Mouse (Mus musculus) neural tube, embryonic 13.5 days (tissue): Measurements from ENCODE around the gene Dyrk4. TPM values are rescaled to one million over a fixed set of nuclear protein-coding genes. Genes with fewer than 3 reads are reported as not detected.

Experiments used
- ATAC-seq: fragments of 200-750 bp; cut with Nextera tagmentation; 2 replicates; pipeline ENCODE4 v1.8.0; 2017; ENCODE audit warnings: low read depth, mild to moderate bottlenecking, moderate TSS enrichment, moderate library complexity
- H3K27ac ChIP-seq: fragments of 300-500 bp; sonication (generic); replicated peaks from 2 replicates; pipeline ENCODE4 v1.5.1; 2015; ENCODE audit warnings: moderate library complexity, mild to moderate bottlenecking, inconsistent platforms
- H3K27me3 ChIP-seq: fragments of 300-500 bp; sonication (generic); 2 replicates; pipeline ENCODE4 v1.6.1; 2015; ENCODE audit warnings: mild to moderate bottlenecking, inconsistent platforms
- H3K36me3 ChIP-seq: fragments of 300-500 bp; sonication (generic); 2 replicates; pipeline ENCODE4 v1.6.1; 2015; ENCODE audit warnings: mild to moderate bottlenecking, inconsistent platforms
- H3K4me1 ChIP-seq: fragments of 300-500 bp; sonication (generic); replicated peaks from 2 replicates; pipeline ENCODE4 v1.6.1; 2015; ENCODE audit warnings: inconsistent platforms
- H3K4me2 ChIP-seq: fragments of 300-500 bp; sonication (generic); 2 replicates; pipeline ENCODE4 v1.6.1; 2015; ENCODE audit warnings: inconsistent platforms, mild to moderate bottlenecking, moderate library complexity
- H3K4me3 ChIP-seq: fragments of 300-500 bp; sonication (generic); 2 replicates; pipeline ENCODE4 v1.5.1; 2015; ENCODE audit warnings: mild to moderate bottlenecking, inconsistent platforms
- H3K9ac ChIP-seq: fragments of 300-500 bp; sonication (generic); 2 replicates; pipeline ENCODE4 v1.6.1; 2015; ENCODE audit warnings: moderate library complexity, mild to moderate bottlenecking, inconsistent platforms
- H3K9me3 ChIP-seq: fragments of 300-500 bp; sonication (generic); 2 replicates; pipeline ENCODE4 v1.6.1; 2016; ENCODE audit warnings: inconsistent platforms
- WGBS: fragments of 180-500 bp; shearing (Covaris S2); methylation state at CpG from one replicate; pipeline ENCODE4 v1.1.7; 2015; 5-methylcytosine and 5-hydroxymethylcytosine counted together
- polyA plus RNA-seq: library from polyadenylated mRNA; unstranded; fragments of >200 nt; fragmentation: Nextera tagmentation; extraction: Ambion mirVana; gene quantifications from 2 replicates; pipeline ENCODE4 v1.2.1, GENCODE M21; 2015

Gene Dyrk4
- polyA plus RNA-seq, 1 experiment from 2014 or later: 0.50 TPM

- Histone ChIP-seq H3K27me3 (no peaks in the 10 kb centered on the region), H3K4me2 (no peak overlapping the region)
- ATAC-seq: no peak
These were observed 11.3 kb upstream of the Dyrk4 start for GRCm38 (mm10) chr6:126932896-126933295.

GRCm38 (mm10) chr6:126914928-126915327 is 6.7 kb downstream of the Dyrk4 start:
- Histone ChIP-seq H3K9me3 (no peaks in the 10 kb centered on the region), H3K36me3 (no peaks in the 10 kb centered on the region), H3K9ac (no peak overlapping the region), H3K27ac (no peak overlapping the region), H3K4me1 (no peaks in the 10 kb centered on the region), H3K4me3 (no peak overlapping the region), H3K4me2 (no peak overlapping the region), H3K27me3 (no peaks in the 10 kb centered on the region)
- no peak for ATAC-seq
- 85% methylated on average over 5 of the region's 5 CpGs for WGBS

More at GRCm38 (mm10) chr6:126932896-126933295, 11.3 kb upstream of the Dyrk4 start:
- H3K9me3 ChIP-seq: no peaks in the 10 kb centered on the region
- no peaks in the 10 kb centered on the region for H3K4me1 ChIP-seq
- 92% methylated on average over 2 of the region's 2 CpGs for WGBS
- no peak overlapping the region for H3K4me3 ChIP-seq
- peaks cover 17% of the 10 kb centered on the region; the same call in 1 of the 2 replicates for H3K36me3 ChIP-seq
- H3K9ac ChIP-seq: no peak overlapping the region
- no peak overlapping the region for H3K27ac ChIP-seq

GRCm38 (mm10) chr6:126910727-126911126 is 10.9 kb downstream of the Dyrk4 start:
- no peak overlapping the region for H3K9ac ChIP-seq
- H3K9me3 ChIP-seq: no peaks in the 10 kb centered on the region
- H3K36me3 ChIP-seq: no peaks in the 10 kb centered on the region
- H3K27ac ChIP-seq: no peak overlapping the region
- no peaks in the 10 kb centered on the region for H3K27me3 ChIP-seq
- 83% methylated on average over 4 of the region's 4 CpGs for WGBS
- no peak overlapping the region for H3K4me3 ChIP-seq
- H3K4me2 ChIP-seq: no peak overlapping the region
- no peak for ATAC-seq
- no peaks in the 10 kb centered on the region for H3K4me1 ChIP-seq

GRCm38 (mm10) chr6:126907876-126908275 is 13.8 kb downstream of the Dyrk4 start:
- Histone ChIP-seq H3K27ac (no peak overlapping the region), H3K4me3 (no peak overlapping the region), H3K27me3 (no peaks in the 10 kb centered on the region), H3K4me2 (no peak overlapping the region), H3K9ac (no peak overlapping the region), H3K9me3 (no peaks in the 10 kb centered on the region), H3K4me1 (no peaks in the 10 kb centered on the region), H3K36me3 (no peaks in the 10 kb centered on the region)
- no peak for ATAC-seq
- WGBS: 56% methylated on average over 3 of the region's 3 CpGs

GRCm38 (mm10) chr6:126907378-126907777 is 14.3 kb downstream of the Dyrk4 start:
- Histone ChIP-seq H3K9me3 (no peaks in the 10 kb centered on the region), H3K9ac (no peak overlapping the region), H3K4me2 (no peak overlapping the region), H3K27me3 (no peaks in the 10 kb centered on the region), H3K36me3 (no peaks in the 10 kb centered on the region), H3K4me1 (no peaks in the 10 kb centered on the region), H3K4me3 (no peak overlapping the region), H3K27ac (no peak overlapping the region)
- WGBS: 72% methylated on average over 4 of the region's 5 CpGs
- ATAC-seq: no peak

- no peak for ATAC-seq
- Histone ChIP-seq H3K4me3 (no peak overlapping the region), H3K36me3 (no peaks in the 10 kb centered on the region), H3K4me1 (no peaks in the 10 kb centered on the region), H3K27me3 (no peaks in the 10 kb centered on the region), H3K27ac (no peak overlapping the region), H3K4me2 (no peak overlapping the region), H3K9ac (no peak overlapping the region), H3K9me3 (no peaks in the 10 kb centered on the region)
- 86% methylated on average over 8 of the region's 8 CpGs for WGBS
These were observed 44.5 kb downstream of the Dyrk4 start for GRCm38 (mm10) chr6:126877118-126877517.

- no peaks in the 10 kb centered on the region for H3K9me3 ChIP-seq
- H3K9ac ChIP-seq: no peak within 1 kb of the TSS
- no peak for ATAC-seq
- peaks cover 12% of the 10 kb centered on the region for H3K4me1 ChIP-seq
- H3K27ac ChIP-seq: no peak within 1 kb of the TSS
- H3K4me2 ChIP-seq: no peak within 1 kb of the TSS
- H3K4me3 ChIP-seq: no peak within 1 kb of the TSS
- H3K36me3 ChIP-seq: no peaks in the 10 kb centered on the region
- peaks cover 10% of the 10 kb centered on the region for H3K27me3 ChIP-seq
These were observed 68.8 kb downstream of the Dyrk4 start, which contains the start of gene Akap3 for GRCm38 (mm10) chr6:126852881-126853280. Gene Akap3 (plus strand): TSS chr6:126853098.

- no peaks in the 10 kb centered on the region for H3K9me3 ChIP-seq
- peaks cover 7% of the 10 kb centered on the region for H3K36me3 ChIP-seq
- peak within 1 kb of the TSS; percentile 85 for H3K4me3 ChIP-seq
- H3K27ac ChIP-seq: peak within 1 kb of the TSS; percentile 87
- peak within 1 kb of the TSS; percentile 91 for H3K9ac ChIP-seq
- peaks cover 5% of the 10 kb centered on the region; the same call in 1 of the 2 replicates for H3K27me3 ChIP-seq
- peak; percentile 90 for ATAC-seq
- WGBS: 6% methylated on average over 46 of the region's 46 CpGs
- H3K4me1 ChIP-seq: peaks cover 24% of the 10 kb centered on the region
- peak within 1 kb of the TSS; percentile 75 for H3K4me2 ChIP-seq
These were observed 72.6 kb downstream of the Dyrk4 start, which contains the start of gene Ndufa9 for GRCm38 (mm10) chr6:126848712-126849704. Gene Ndufa9 (minus strand): TSS chr6:126849136.

GRCm38 (mm10) chr6:126836628-126837027 is 85.0 kb downstream of the Dyrk4 start:
- Histone ChIP-seq H3K9me3 (no peaks in the 10 kb centered on the region), H3K36me3 (peaks cover 99% of the 10 kb centered on the region)
- ATAC-seq: no peak

More at GRCm38 (mm10) chr6:126836628-126837027, 85.0 kb downstream of the Dyrk4 start:
- Histone ChIP-seq H3K4me2 (no peak overlapping the region), H3K27ac (no peak overlapping the region), H3K4me3 (no peak overlapping the region), H3K9ac (no peak overlapping the region), H3K4me1 (no peaks in the 10 kb centered on the region), H3K27me3 (no peaks in the 10 kb centered on the region)
- 91% methylated on average over 8 of the region's 8 CpGs for WGBS

Other genes with a start within 250 kb of the Dyrk4 start
- gene Kcna6, start 181.2 kb downstream of the Dyrk4 start, polyA plus RNA-seq: 19.9 and 26.1 TPM in 2 replicates
- 209 TPM in 2 replicates for gene Ndufa9, start 72.7 kb downstream of the Dyrk4 start, polyA plus RNA-seq
- gene Akap3, start 68.7 kb downstream of the Dyrk4 start, polyA plus RNA-seq: not detected in 2 replicates
- 10.8 and 13.6 TPM in 2 replicates for gene Rad51ap1, start 17.7 kb upstream of the Dyrk4 start, polyA plus RNA-seq
- gene D6Wsu163e, start 18.1 kb upstream of the Dyrk4 start, polyA plus RNA-seq: 30.5 and 35.5 TPM in 2 replicates
- 0.25 TPM in 1 of 2 replicates, not detected in the other for gene Fgf6, start 93.7 kb upstream of the Dyrk4 start, polyA plus RNA-seq
- gene Fgf23, start 151.1 kb upstream of the Dyrk4 start, polyA plus RNA-seq: not detected in 2 replicates
- gene Tigar, start 187.7 kb upstream of the Dyrk4 start, polyA plus RNA-seq: 6.2 and 7.1 TPM in 2 replicates
- 158 and 242 TPM in 2 replicates for gene Ccnd2, start 230.4 kb upstream of the Dyrk4 start, polyA plus RNA-seq